8 mouse cellular contexts compared by ENCODE assay signal in the genomic region with DNA sequence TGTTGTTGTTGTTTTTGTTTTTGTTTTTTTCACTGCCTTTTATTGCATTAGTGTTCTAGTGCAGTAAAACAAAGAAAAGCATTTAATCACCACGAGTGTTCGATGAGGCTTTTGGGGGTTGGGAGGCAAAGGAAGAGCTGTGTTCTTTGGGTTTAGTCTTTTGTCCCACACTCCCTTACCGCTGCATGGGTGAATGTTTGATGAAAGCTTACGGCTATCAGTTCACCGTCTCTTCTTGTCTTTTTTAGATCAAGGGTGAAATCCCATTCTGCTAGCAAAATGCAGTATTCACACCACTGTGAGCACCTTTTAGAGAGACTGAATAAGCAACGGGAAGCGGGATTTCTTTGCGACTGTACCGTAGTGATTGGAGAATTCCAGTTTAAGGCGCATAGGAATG. TPM values are rescaled to one million over a fixed set of nuclear protein-coding genes. Genes with fewer than 3 reads are reported as not detected.
A peak's percentile ranks its signal among the peaks of the same experiment; 100 is the strongest.
DNase-seq lines count a peak whose midpoint lies in the region; ATAC-seq and TF ChIP-seq lines count a peak whose summit lies in the region.

No protein-coding gene starts in this region.

- H3K79me2 ChIP-seq in macrophage (ENCODE audit: inconsistent target), result peaks cover 55% of the 10 kb centered on the region

- H3K4me3 ChIP-seq in heart, embryonic 13.5 days, result peak overlapping the region; percentile 94
- H3K4me3 ChIP-seq in G1E (ENCODE audit: low read depth, low read length) (peak overlapping the region; percentile 98), macrophage (ENCODE audit: inconsistent target) (peak overlapping the region; percentile 70)
- peak overlapping the region; percentile 66 for H3K4me3 ChIP-seq in forebrain, postnatal 0 days (ENCODE audit: low read depth, low read length)

- DNase-seq in heart, postnatal 4 days, result no peak
- no peak for DNase-seq in G1E (ENCODE audit: low spot score)
- DNase-seq in forebrain, postnatal 0 days, result no peak
- no peak for DNase-seq in frontal cortex, adult 2 months (ENCODE audit: extremely low spot score in 1 of 2, low spot score in 1 of 2)
- no peak for DNase-seq in adrenal gland, postnatal 10 days
- no peak for DNase-seq in c-Kit-positive CD71-positive TER-119-positive erythroid progenitor cells, embryonic 14.5 days (ENCODE audit: low spot score)

- peaks cover 41% of the 10 kb centered on the region for H3K36me3 ChIP-seq in heart, embryonic 13.5 days
- H3K36me3 ChIP-seq in G1E (replicated peaks), result peaks cover 35% of the 10 kb centered on the region
- peaks cover 6% of the 10 kb centered on the region for H3K36me3 ChIP-seq in forebrain, postnatal 0 days (ENCODE audit: insufficient read depth)
- peaks cover 31% of the 10 kb centered on the region for H3K36me3 ChIP-seq in macrophage (ENCODE audit: inconsistent target)

- H3K27ac ChIP-seq in heart, embryonic 13.5 days (replicated peaks), result peak overlapping the region; percentile 91
- H3K27ac ChIP-seq in forebrain, postnatal 0 days (ENCODE audit: low read depth, low read length), result no peak overlapping the region
- no peak overlapping the region for H3K27ac ChIP-seq in macrophage

- H3K27me3 ChIP-seq in heart, embryonic 13.5 days (replicated peaks), result peaks cover 9% of the 10 kb centered on the region
- no peaks in the 10 kb centered on the region for H3K27me3 ChIP-seq in G1E (ENCODE audit: insufficient read depth, low read length)
- no peaks in the 10 kb centered on the region for H3K27me3 ChIP-seq in forebrain, postnatal 0 days (ENCODE audit: insufficient read depth, low read length)

- TF ChIP-seq CTCF in G1E (IDR thresholded peaks at IDR 0.05; ENCODE audit: low read depth, low read length), result no peak
- TF ChIP-seq CTCF in forebrain, postnatal 0 days (IDR thresholded peaks at IDR 0.05; ENCODE audit: low read depth), result no peak

- H3K9me3 ChIP-seq in heart, embryonic 13.5 days, result no peaks in the 10 kb centered on the region
- no peaks in the 10 kb centered on the region for H3K9me3 ChIP-seq in G1E (replicated peaks)
- no peaks in the 10 kb centered on the region for H3K9me3 ChIP-seq in forebrain, postnatal 0 days (ENCODE audit: low read length)

- ATAC-seq in heart, embryonic 13.5 days (ENCODE audit: extremely low read depth, insufficient number of reproducible peaks, low FRiP score, low TSS enrichment), result no peak
- no peak for ATAC-seq in G1E (ENCODE audit: extremely low read depth, insufficient number of reproducible peaks, low FRiP score, poor library complexity, severe bottlenecking)
- ATAC-seq in forebrain, postnatal 0 days, result no peak

- H3K4me2 ChIP-seq in heart, embryonic 13.5 days, result peak overlapping the region; percentile 80
- peak overlapping the region; percentile 80 for H3K4me2 ChIP-seq in forebrain, postnatal 0 days (ENCODE audit: low read depth)

- peak overlapping the region; percentile 96 for H3K9ac ChIP-seq in heart, embryonic 13.5 days
- H3K9ac ChIP-seq in forebrain, postnatal 0 days, result peak overlapping the region; percentile 79; the same call in 1 of the 2 replicates

- H3K4me1 ChIP-seq in heart, embryonic 13.5 days, result peaks cover 18% of the 10 kb centered on the region
- H3K4me1 ChIP-seq in G1E (ENCODE audit: insufficient read depth, low read depth, low read length), result peaks cover 32% of the 10 kb centered on the region
- peaks cover 6% of the 10 kb centered on the region for H3K4me1 ChIP-seq in forebrain, postnatal 0 days (ENCODE audit: insufficient read depth)

- WGBS in heart, embryonic 13.5 days, result 49% methylated on average over 10 of the region's 10 CpGs
- 24% methylated on average over 10 of the region's 10 CpGs for WGBS in forebrain, postnatal 0 days
- WGBS in macrophage (ENCODE audit: missing documents), result 65% methylated on average over 10 of the region's 10 CpGs

RNA-seq across cellular contexts. Expression of a gene that starts 1.4 kb away (rescaled TPM):
- 20.5 and 20.7 TPM in 2 replicates for polyA plus RNA-seq in heart, embryonic 13.5 days (2015; fragmentation: Nextera tagmentation; extraction: Ambion mirVana)
- 10 to 100 TPM; 18.5 to 20.0 TPM for total RNA-seq in heart, postnatal 4 days (2021)
- total RNA-seq in G1E (2014; fragmentation: Nextera tagmentation), result 20.1 and 27.3 TPM in 2 replicates
- 28.9 and 31.9 TPM in 2 replicates for total RNA-seq in G1E (2017)
- polyA plus RNA-seq in G1E (2012), result 0.56 and 1.0 TPM in 2 replicates
- total RNA-seq in forebrain, postnatal 0 days (2014; rRNA removed), result 28.0 and 31.0 TPM in 2 replicates
- 17.2 and 21.1 TPM in 2 replicates for polyA plus RNA-seq in forebrain, postnatal 0 days (2015; fragmentation: Nextera tagmentation; extraction: Ambion mirVana)
- 10 to 100 TPM; 14.3 to 37.3 (median 22.7) TPM for total RNA-seq in macrophage (2018; cell fraction: chromatin; rRNA removed)
- total RNA-seq in macrophage (2018; cell fraction: cytosol; rRNA removed), result 10 to 100 TPM in 22 of 26 experiments, 1 to 10 TPM in 4; 7.8 to 16.7 (median 12.8) TPM
- total RNA-seq in macrophage (2018; cell fraction: nucleus; rRNA removed), result 10 to 100 TPM; 15.3 to 36.8 (median 23.4) TPM
- polyA plus RNA-seq in macrophage (2018), result 9.8 to 10.6 TPM (median 9.9 TPM) in 3 replicates
- polyA plus RNA-seq in frontal cortex, adult 2 months (2012; rRNA removed), result 11.6 and 14.7 TPM in 2 replicates
- 10 to 100 TPM; 17.4 to 23.7 TPM for total RNA-seq in adrenal gland, postnatal 10 days (2021)

RNA-seq across cellular contexts. Expression of a gene that starts 3.5 kb away (rescaled TPM):
- not detected in 2 replicates for polyA plus RNA-seq in heart, embryonic 13.5 days (2015; fragmentation: Nextera tagmentation; extraction: Ambion mirVana)
- not detected for total RNA-seq in heart, postnatal 4 days (2021)
- total RNA-seq in G1E (2014; fragmentation: Nextera tagmentation) (not detected in 2 replicates), G1E (2017) (0.12 and 0.27 TPM in 2 replicates)
- polyA plus RNA-seq in G1E (2012) (not detected in 2 replicates), macrophage (2018) (not detected in 3 replicates)
- total RNA-seq in forebrain, postnatal 0 days (2014; rRNA removed), result 0.14 and 0.54 TPM in 2 replicates
- polyA plus RNA-seq in forebrain, postnatal 0 days (2015; fragmentation: Nextera tagmentation; extraction: Ambion mirVana), result 0.54 and 0.58 TPM in 2 replicates
- total RNA-seq in macrophage (2018; cell fraction: chromatin; rRNA removed), result not detected
- total RNA-seq in macrophage (2018; cell fraction: cytosol; rRNA removed), result not detected
- not detected for total RNA-seq in macrophage (2018; cell fraction: nucleus; rRNA removed)
- 0.62 and 0.74 TPM in 2 replicates for polyA plus RNA-seq in frontal cortex, adult 2 months (2012; rRNA removed)
- not detected for total RNA-seq in adrenal gland, postnatal 10 days (2021)

RNA-seq across cellular contexts. Expression of a gene that starts 41.1 kb away (rescaled TPM):
- not detected in 2 replicates for polyA plus RNA-seq in heart, embryonic 13.5 days (2015; fragmentation: Nextera tagmentation; extraction: Ambion mirVana)
- total RNA-seq in heart, postnatal 4 days (2021), result not detected
- total RNA-seq in G1E (2014; fragmentation: Nextera tagmentation), result not detected in 2 replicates
- total RNA-seq in G1E (2017), result 0.11 TPM in 1 of 2 replicates, not detected in the other
- not detected in 2 replicates for polyA plus RNA-seq in G1E (2012)
- total RNA-seq in forebrain, postnatal 0 days (2014; rRNA removed), result not detected in 2 replicates
- polyA plus RNA-seq in forebrain, postnatal 0 days (2015; fragmentation: Nextera tagmentation; extraction: Ambion mirVana), result not detected in 2 replicates
- not detected for total RNA-seq in macrophage (2018; cell fraction: chromatin; rRNA removed)
- not detected for total RNA-seq in macrophage (2018; cell fraction: cytosol; rRNA removed)
- not detected for total RNA-seq in macrophage (2018; cell fraction: nucleus; rRNA removed)
- not detected in 3 replicates for polyA plus RNA-seq in macrophage (2018)
- polyA plus RNA-seq in frontal cortex, adult 2 months (2012; rRNA removed), result not detected in 2 replicates
- total RNA-seq in adrenal gland, postnatal 10 days (2021), result not detected

RNA-seq across cellular contexts. Expression of a gene that starts 44.4 kb away (rescaled TPM):
- 0.39 and 0.66 TPM in 2 replicates for polyA plus RNA-seq in heart, embryonic 13.5 days (2015; fragmentation: Nextera tagmentation; extraction: Ambion mirVana)
- not detected for total RNA-seq in heart, postnatal 4 days (2021)
- total RNA-seq in G1E (2014; fragmentation: Nextera tagmentation) (not detected in 2 replicates), G1E (2017) (not detected in 2 replicates)
- polyA plus RNA-seq in G1E (2012) (not detected in 2 replicates), macrophage (2018) (not detected in 3 replicates)
- 1.7 and 2.1 TPM in 2 replicates for total RNA-seq in forebrain, postnatal 0 days (2014; rRNA removed)
- 1.6 and 1.7 TPM in 2 replicates for polyA plus RNA-seq in forebrain, postnatal 0 days (2015; fragmentation: Nextera tagmentation; extraction: Ambion mirVana)
- not detected for total RNA-seq in macrophage (2018; cell fraction: chromatin; rRNA removed)
- total RNA-seq in macrophage (2018; cell fraction: cytosol; rRNA removed), result not detected
- not detected for total RNA-seq in macrophage (2018; cell fraction: nucleus; rRNA removed)
- 0.08 and 0.11 TPM in 2 replicates for polyA plus RNA-seq in frontal cortex, adult 2 months (2012; rRNA removed)
- total RNA-seq in adrenal gland, postnatal 10 days (2021), result under 1 TPM in 1 of 2 experiments, not detected in 1; 0.15 TPM

RNA-seq across cellular contexts. Expression of a gene that starts 55.4 kb away (rescaled TPM):
- polyA plus RNA-seq in heart, embryonic 13.5 days (2015; fragmentation: Nextera tagmentation; extraction: Ambion mirVana), result 21.0 and 22.4 TPM in 2 replicates
- 10 to 100 TPM; 31.5 to 36.1 TPM for total RNA-seq in heart, postnatal 4 days (2021)
- not detected in 2 replicates for total RNA-seq in G1E (2014; fragmentation: Nextera tagmentation)
- total RNA-seq in G1E (2017), result 0.05 and 0.29 TPM in 2 replicates
- not detected in 2 replicates for polyA plus RNA-seq in G1E (2012)
- 3.2 and 3.9 TPM in 2 replicates for total RNA-seq in forebrain, postnatal 0 days (2014; rRNA removed)
- 1.9 TPM in 2 replicates for polyA plus RNA-seq in forebrain, postnatal 0 days (2015; fragmentation: Nextera tagmentation; extraction: Ambion mirVana)
- total RNA-seq in macrophage (2018; cell fraction: chromatin; rRNA removed), result 1 to 10 TPM in 1 of 26 experiments, under 1 TPM in 2, not detected in 23; 0.12 to 3.5 (median 0.37) TPM
- not detected for total RNA-seq in macrophage (2018; cell fraction: cytosol; rRNA removed)
- not detected for total RNA-seq in macrophage (2018; cell fraction: nucleus; rRNA removed)
- not detected in 3 replicates for polyA plus RNA-seq in macrophage (2018)
- 2.6 and 3.8 TPM in 2 replicates for polyA plus RNA-seq in frontal cortex, adult 2 months (2012; rRNA removed)
- total RNA-seq in adrenal gland, postnatal 10 days (2021), result 10 to 100 TPM; 14.9 to 20.3 TPM
